Comparison of ENCODE assay signal across 24 mouse cellular contexts in genomic region chr8:95986410-95986809, GRCm38 (mm10).
DNase-seq lines count a peak whose midpoint lies in the region; ATAC-seq and TF ChIP-seq lines count a peak whose summit lies in the region.
"Had no signal": no experiment of that assay in that cellular context is flagged by ENCODE, and none has a peak within 500 bp of the region (broad histone marks: within the 10 kb centered on the region; RNA-seq: fewer than 3 reads in every experiment).

No protein-coding gene starts in this region.

- no peaks in the 10 kb centered on the region for H3K9me3 ChIP-seq in forebrain, embryonic 10.5 days
- H3K9me3 ChIP-seq in forebrain, embryonic 13.5 days (replicated peaks): no peaks in the 10 kb centered on the region
- H3K9me3 ChIP-seq in hindbrain, embryonic 12.5 days (replicated peaks): no peaks in the 10 kb centered on the region
- no peaks in the 10 kb centered on the region for H3K9me3 ChIP-seq in hindbrain, postnatal 0 days (ENCODE audit: low read length)
- H3K9me3 ChIP-seq in midbrain, embryonic 15.5 days: no peaks in the 10 kb centered on the region
- H3K9me3 ChIP-seq: limb, embryonic 10.5 days; liver, embryonic 15.5 days; lung, embryonic 15.5 days had no signal

- no peak overlapping the region for H3K9ac ChIP-seq in forebrain, embryonic 13.5 days
- H3K9ac ChIP-seq in hindbrain, embryonic 12.5 days: no peak overlapping the region
- no peak overlapping the region for H3K9ac ChIP-seq in hindbrain, postnatal 0 days (replicated peaks; ENCODE audit: low read length)
- H3K9ac ChIP-seq in midbrain, embryonic 15.5 days: no peak overlapping the region
- H3K9ac ChIP-seq: liver, embryonic 15.5 days; lung, embryonic 15.5 days had no signal

- no peaks in the 10 kb centered on the region for H3K36me3 ChIP-seq in forebrain, embryonic 10.5 days (replicated peaks)
- no peaks in the 10 kb centered on the region for H3K36me3 ChIP-seq in forebrain, embryonic 13.5 days (ENCODE audit: poor library complexity, severe bottlenecking)
- H3K36me3 ChIP-seq in hindbrain, embryonic 12.5 days: no peaks in the 10 kb centered on the region
- H3K36me3 ChIP-seq in hindbrain, postnatal 0 days (ENCODE audit: insufficient read depth, low read length): no peaks in the 10 kb centered on the region
- no peaks in the 10 kb centered on the region for H3K36me3 ChIP-seq in midbrain, embryonic 15.5 days (replicated peaks)
- H3K36me3 ChIP-seq: limb, embryonic 10.5 days; liver, embryonic 15.5 days; lung, embryonic 15.5 days had no signal

- peaks cover 19% of the 10 kb centered on the region for H3K4me1 ChIP-seq in forebrain, embryonic 10.5 days
- H3K4me1 ChIP-seq in forebrain, embryonic 13.5 days: peaks cover 9% of the 10 kb centered on the region
- H3K4me1 ChIP-seq in hindbrain, embryonic 12.5 days: peaks cover 9% of the 10 kb centered on the region; the same call in 1 of the 2 replicates
- H3K4me1 ChIP-seq in hindbrain, postnatal 0 days (ENCODE audit: insufficient read depth, low read length): peaks cover 5% of the 10 kb centered on the region; the same call in 1 of the 2 replicates
- peaks cover 9% of the 10 kb centered on the region; the same call in 1 of the 2 replicates for H3K4me1 ChIP-seq in midbrain, embryonic 15.5 days
- H3K4me1 ChIP-seq: liver, embryonic 15.5 days; lung, embryonic 15.5 days had no signal

- no peak for TF ChIP-seq CTCF in hindbrain, postnatal 0 days (IDR thresholded peaks at IDR 0.05; ENCODE audit: low read depth)

- H3K4me2 ChIP-seq in forebrain, embryonic 13.5 days: no peak overlapping the region
- H3K4me2 ChIP-seq in hindbrain, embryonic 12.5 days (replicated peaks): peak overlapping the region; percentile 42; the same call in 1 of the 2 replicates
- peak overlapping the region; percentile 58; the same call in 1 of the 2 replicates for H3K4me2 ChIP-seq in hindbrain, postnatal 0 days (ENCODE audit: low read depth, low read length)
- H3K4me2 ChIP-seq in midbrain, embryonic 15.5 days: peak overlapping the region; percentile 54; the same call in 1 of the 2 replicates
- H3K4me2 ChIP-seq: liver, embryonic 15.5 days had no signal

- H3K4me3 ChIP-seq in forebrain, embryonic 10.5 days: peak overlapping the region; percentile 40
- H3K4me3 ChIP-seq in forebrain, embryonic 13.5 days: no peak overlapping the region
- H3K4me3 ChIP-seq in hindbrain, embryonic 12.5 days: no peak overlapping the region
- H3K4me3 ChIP-seq in hindbrain, postnatal 0 days (ENCODE audit: low read length): no peak overlapping the region
- H3K4me3 ChIP-seq in midbrain, embryonic 15.5 days: no peak overlapping the region
- H3K4me3 ChIP-seq: erythroblast, embryonic 14.5 days; liver, embryonic 15.5 days; lung, embryonic 15.5 days; myocyte had no signal

- peaks cover 17% of the 10 kb centered on the region; the same call in 1 of the 2 replicates for H3K27me3 ChIP-seq in forebrain, embryonic 10.5 days (ENCODE audit: poor library complexity, severe bottlenecking)
- H3K27me3 ChIP-seq in forebrain, embryonic 13.5 days: 0 out of 2 replicates have a peak, but pooled peaks cover 2% of the 10 kb centered on the region
- 0 out of 2 replicates have a peak, but pooled peaks cover 4% of the 10 kb centered on the region for H3K27me3 ChIP-seq in hindbrain, embryonic 12.5 days
- no peaks in the 10 kb centered on the region for H3K27me3 ChIP-seq in hindbrain, postnatal 0 days (ENCODE audit: insufficient read depth, low read length)
- H3K27me3 ChIP-seq in midbrain, embryonic 15.5 days (replicated peaks): no peaks in the 10 kb centered on the region
- H3K27me3 ChIP-seq: liver, embryonic 15.5 days; lung, embryonic 15.5 days had no signal

- no peak for ATAC-seq in forebrain, embryonic 13.5 days
- ATAC-seq in hindbrain, embryonic 12.5 days (ENCODE audit: low FRiP score): no peak
- ATAC-seq in hindbrain, postnatal 0 days: no peak
- no peak for ATAC-seq in midbrain, embryonic 15.5 days (replicated peaks)

- WGBS in forebrain, embryonic 10.5 days: 47% methylated on average over 3 of the region's 3 CpGs
- 34% methylated on average over 3 of the region's 3 CpGs for WGBS in forebrain, embryonic 13.5 days
- 72% methylated on average over 3 of the region's 3 CpGs for WGBS in hindbrain, embryonic 12.5 days
- WGBS in hindbrain, postnatal 0 days: 55% methylated on average over 3 of the region's 3 CpGs
- 22% methylated on average over 3 of the region's 3 CpGs for WGBS in midbrain, embryonic 15.5 days

- DNase-seq in forebrain, embryonic 10.5 days (ENCODE audit: extremely low spot score, low spot score): no peak
- DNase-seq in hindbrain, postnatal 0 days (ENCODE audit: low spot score): no peak
- no peak for DNase-seq in gastrocnemius, adult 8-10 months (ENCODE audit: low spot score in 2 of 2)
- no peak for DNase-seq in layer of hippocampus, adult 11-12 months (ENCODE audit: low spot score)
- no peak for DNase-seq in thymus, postnatal 0 days (ENCODE audit: low spot score)
- DNase-seq: adrenal gland, postnatal 10 days; cerebellum, adult 2 months; heart, postnatal 36 days; kidney, adult 2 months; kidney, postnatal 14 days; liver; lung, postnatal 36 days; right cerebral cortex, postnatal 14 days; thymus, adult 2 months had no signal

- no peak overlapping the region for H3K27ac ChIP-seq in forebrain, embryonic 10.5 days
- H3K27ac ChIP-seq in forebrain, embryonic 13.5 days: no peak overlapping the region
- no peak overlapping the region for H3K27ac ChIP-seq in hindbrain, embryonic 12.5 days
- H3K27ac ChIP-seq in hindbrain, postnatal 0 days: no peak overlapping the region
- no peak overlapping the region for H3K27ac ChIP-seq in midbrain, embryonic 15.5 days
- H3K27ac ChIP-seq: layer of hippocampus, adult 2 months; limb, embryonic 10.5 days; liver, embryonic 15.5 days; lung, embryonic 15.5 days; stomach, postnatal 0 days had no signal
